Mouse (Mus musculus) olfactory bulb, adult 2 months (tissue): ENCODE data around the gene Slc1a4. TPM values are rescaled to one million over a fixed set of nuclear protein-coding genes. Genes with fewer than 3 reads are reported as not detected.

Experiments
- H3K27ac ChIP-seq: fragments of 200-500 bp; 2 replicates; pipeline ENCODE4 v1.5.1; 2012; ENCODE audit warnings: low read depth, low read length; ENCODE audit not compliant: insufficient read depth
- H3K4me1 ChIP-seq: fragments of 200-500 bp; 2 replicates; pipeline ENCODE4 v1.6.1; 2012; ENCODE audit warnings: low read length; ENCODE audit not compliant: control insufficient read depth, insufficient read depth
- H3K4me3 ChIP-seq: fragments of 200-500 bp; 2 replicates; pipeline ENCODE4 v1.5.1; 2012; ENCODE audit warnings: mild to moderate bottlenecking, low read depth, low read length, moderate library complexity; ENCODE audit not compliant: insufficient read depth
- CTCF ChIP-seq: fragments of 200-500 bp; IDR thresholded peaks from 2 replicates; pipeline ENCODE4 v1.5.1; 2012; ENCODE audit warnings: low read depth, mild to moderate bottlenecking, low read length, moderate library complexity; ENCODE audit not compliant: insufficient read depth
- POLR2A ChIP-seq: fragments of 200-500 bp; IDR thresholded peaks from 2 replicates; pipeline ENCODE4 v1.6.1; 2012; ENCODE audit warnings: mild to moderate bottlenecking, low read depth, low read length, moderate library complexity; ENCODE audit not compliant: insufficient read depth
- WGBS: fragments of 180-500 bp; shearing (Covaris S2); methylation state at CpG from one replicate; pipeline ENCODE4 v1.1.7; 2018; 5-methylcytosine and 5-hydroxymethylcytosine counted together
- polyA plus RNA-seq: library from polyadenylated mRNA; stranded (reverse); fragments of >200 nt; gene quantifications from 2 replicates; pipeline ENCODE4 v1.2.4, GENCODE M21; 2012; ENCODE audit warnings: low replicate concordance; ENCODE audit not compliant: missing spikeins, insufficient read depth, insufficient read length

Gene Slc1a4
- polyA plus RNA-seq, 1 experiment: not detected

DNA sequence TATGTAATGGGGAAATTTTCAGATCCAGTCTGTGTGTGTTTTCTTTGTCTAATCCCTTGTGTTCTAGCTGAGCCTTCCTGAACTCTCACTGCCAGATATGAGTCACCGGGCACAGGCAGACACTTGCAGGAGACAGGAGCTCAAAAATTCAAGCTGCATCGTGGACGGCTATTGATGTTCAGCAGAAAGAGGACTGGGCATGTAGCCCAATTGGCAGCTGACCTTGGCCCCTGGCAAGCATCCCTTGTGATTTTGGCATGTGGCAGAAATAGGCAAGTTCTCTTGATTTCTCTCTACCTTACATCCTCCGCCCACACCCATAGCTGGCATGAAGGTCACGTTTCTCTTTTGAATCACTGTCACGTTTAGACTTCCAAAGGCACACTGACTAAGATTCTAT is 15.0 kb upstream of the Slc1a4 start:
- TF ChIP-seq CTCF (no peak), POLR2A (no peak)
- no peak overlapping the region for H3K27ac ChIP-seq
- H3K4me3 ChIP-seq: no peak overlapping the region
- 34% methylated on average over 6 of the region's 6 CpGs for WGBS
- peaks cover 2% of the 10 kb centered on the region; the same call in 1 of the 2 replicates for H3K4me1 ChIP-seq

DNA sequence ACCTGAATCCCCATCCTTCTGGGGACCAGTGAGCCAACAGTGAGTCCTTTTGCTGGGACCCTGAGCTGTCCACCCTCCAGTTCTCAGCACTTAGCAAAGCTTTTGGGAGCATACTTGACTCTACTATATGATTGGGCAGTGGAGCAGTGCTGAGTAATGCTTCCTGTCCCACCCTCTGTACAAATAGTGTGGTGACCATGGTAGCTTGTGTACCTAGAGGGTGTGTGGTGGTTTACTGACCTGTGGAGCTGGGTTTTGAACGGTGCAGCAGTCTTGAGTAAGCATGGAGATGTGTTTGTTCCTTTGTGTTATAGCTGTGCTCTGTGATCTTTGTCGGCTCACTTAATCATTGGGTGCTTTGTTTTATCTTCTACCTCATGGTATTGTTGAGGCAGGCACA is 13.9 kb upstream of the Slc1a4 start:
- TF ChIP-seq POLR2A (no peak), CTCF (no peak)
- H3K27ac ChIP-seq: no peak overlapping the region
- 81% methylated on average over 2 of the region's 2 CpGs for WGBS
- peaks cover 2% of the 10 kb centered on the region; the same call in 1 of the 2 replicates for H3K4me1 ChIP-seq
- no peak overlapping the region for H3K4me3 ChIP-seq

DNA sequence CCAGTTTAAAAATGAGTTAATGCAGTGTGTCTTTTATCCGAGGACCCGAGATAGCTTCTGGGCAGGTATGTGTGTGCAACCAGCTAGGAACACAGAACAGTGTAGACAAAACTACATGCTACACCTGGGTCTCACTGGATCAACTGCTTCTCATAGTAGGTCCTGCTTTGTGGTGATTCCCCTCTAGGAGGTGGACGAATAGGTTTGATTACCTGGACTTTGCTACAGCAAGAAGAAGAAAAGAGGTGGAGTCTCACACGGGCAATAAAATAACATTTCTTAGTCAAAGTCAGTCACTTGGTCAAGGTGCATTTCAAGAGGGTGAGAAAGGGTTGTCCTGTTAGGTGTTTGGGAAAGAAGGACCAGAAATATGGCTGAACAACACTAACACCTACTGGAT is 11.4 kb upstream of the Slc1a4 start:
- no peak overlapping the region for H3K27ac ChIP-seq
- TF ChIP-seq POLR2A (no peak), CTCF (no peak)
- H3K4me3 ChIP-seq: no peak overlapping the region
- WGBS: 95% methylated on average over 4 of the region's 4 CpGs
- H3K4me1 ChIP-seq: peaks cover 2% of the 10 kb centered on the region; the same call in 1 of the 2 replicates

DNA sequence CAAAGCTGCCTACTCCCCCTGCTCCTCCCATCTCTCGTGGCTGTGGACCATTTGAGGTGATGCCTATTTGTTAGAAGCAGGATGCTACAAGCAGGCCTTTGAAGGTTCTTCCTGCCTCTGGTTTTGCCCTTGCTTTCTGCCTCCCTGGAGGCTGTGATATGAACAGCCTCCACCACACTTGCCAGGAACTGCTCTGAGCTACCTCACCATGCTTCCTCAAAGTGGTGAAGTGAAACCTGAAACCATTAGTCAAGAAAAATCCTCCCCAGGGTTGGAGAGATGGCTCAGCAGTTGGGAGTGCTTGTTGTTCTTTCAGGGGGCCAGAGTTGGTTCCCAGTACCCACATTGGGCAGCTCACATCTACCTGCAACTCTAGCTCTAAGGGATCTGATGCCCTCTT is 9.1 kb upstream of the Slc1a4 start:
- Histone ChIP-seq H3K27ac (no peak overlapping the region), H3K4me1 (no peaks in the 10 kb centered on the region), H3K4me3 (no peak overlapping the region)
- WGBS: 92% methylated on average over 1 of the region's 1 CpGs
- TF ChIP-seq POLR2A: no peak

DNA sequence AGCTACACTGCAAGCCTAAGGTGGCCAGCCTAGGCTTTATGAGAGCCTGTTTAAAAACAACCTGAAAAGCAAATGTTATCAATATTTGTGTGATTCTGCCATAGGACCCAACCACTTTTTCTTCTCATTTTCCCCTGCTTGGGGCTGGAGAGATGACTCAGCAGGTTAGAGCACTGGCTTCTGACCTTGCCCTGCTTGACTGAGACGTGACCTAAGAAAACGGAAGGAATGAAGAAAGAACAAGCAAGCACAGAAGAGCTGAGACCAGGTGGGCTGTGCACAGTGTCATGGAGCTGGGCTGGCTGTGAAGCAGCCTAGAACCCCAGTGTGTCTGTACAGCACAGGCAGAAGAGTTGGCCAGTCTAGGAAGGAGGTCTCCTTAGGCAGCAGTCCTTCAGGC is 6.2 kb upstream of the Slc1a4 start:
- WGBS: 85% methylated on average over 2 of the region's 2 CpGs
- Histone ChIP-seq H3K27ac (no peak overlapping the region), H3K4me1 (no peaks in the 10 kb centered on the region), H3K4me3 (no peak overlapping the region)
- TF ChIP-seq CTCF (no peak), POLR2A (no peak)

GRCm38 (mm10) chr11:20334301-20334700 is 1.8 kb upstream of the Slc1a4 start:
- 58% methylated on average over 1 of the region's 1 CpGs for WGBS
- Histone ChIP-seq H3K4me1 (peaks cover 7% of the 10 kb centered on the region; the same call in 1 of the 2 replicates), H3K4me3 (no peak overlapping the region), H3K27ac (no peak overlapping the region)
- TF ChIP-seq CTCF (no peak), POLR2A (no peak)

DNA sequence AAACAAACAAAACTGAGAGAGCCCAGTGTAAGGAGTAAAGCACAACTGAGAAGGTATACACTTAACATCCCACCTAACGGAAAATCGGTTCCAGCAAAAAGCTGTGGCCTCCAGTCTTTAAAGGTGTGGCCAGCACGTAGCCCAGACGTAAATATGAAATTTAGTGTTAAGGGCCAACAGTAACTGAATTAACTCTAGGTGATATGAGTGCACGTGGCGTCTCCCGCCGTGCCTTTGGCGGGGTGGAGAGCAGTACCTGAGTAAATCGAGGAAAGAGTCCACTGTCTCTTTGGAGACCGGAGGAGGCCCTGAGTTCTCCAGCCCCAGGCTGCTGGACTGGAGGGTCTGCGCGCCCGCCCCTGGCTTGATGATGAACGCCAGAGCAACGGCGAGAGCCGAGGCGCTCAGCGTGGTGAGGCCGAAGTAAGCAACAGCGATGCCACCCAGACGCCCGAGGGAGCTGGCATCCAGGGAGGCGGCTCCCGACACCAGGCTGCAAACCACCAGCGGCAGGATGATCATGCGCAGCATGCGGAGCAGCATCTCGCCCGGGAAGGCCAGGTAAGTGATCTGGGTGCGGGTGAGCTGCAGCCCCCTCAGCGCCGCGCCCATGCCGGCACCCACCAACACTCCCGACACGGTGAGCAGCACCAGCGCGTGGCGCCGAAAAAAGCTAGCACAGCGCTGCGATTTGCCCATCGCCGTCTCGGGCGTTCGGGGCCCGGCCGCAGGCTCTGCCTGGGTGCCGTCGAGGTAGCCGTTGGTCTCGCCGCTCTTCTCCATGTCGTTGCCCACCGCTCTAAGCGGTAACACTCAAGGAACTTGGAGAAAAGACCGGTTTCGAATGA is 599 bp downstream of the Slc1a4 start:
- H3K27ac ChIP-seq: peak overlapping the region; percentile 8; the same call in 1 of the 2 replicates
- TF ChIP-seq CTCF (no peak), POLR2A (no peak)
- H3K4me1 ChIP-seq: peaks cover 7% of the 10 kb centered on the region; the same call in 1 of the 2 replicates
- peak overlapping the region; percentile 66 for H3K4me3 ChIP-seq
- 3% methylated on average over 61 of the region's 61 CpGs for WGBS

DNA sequence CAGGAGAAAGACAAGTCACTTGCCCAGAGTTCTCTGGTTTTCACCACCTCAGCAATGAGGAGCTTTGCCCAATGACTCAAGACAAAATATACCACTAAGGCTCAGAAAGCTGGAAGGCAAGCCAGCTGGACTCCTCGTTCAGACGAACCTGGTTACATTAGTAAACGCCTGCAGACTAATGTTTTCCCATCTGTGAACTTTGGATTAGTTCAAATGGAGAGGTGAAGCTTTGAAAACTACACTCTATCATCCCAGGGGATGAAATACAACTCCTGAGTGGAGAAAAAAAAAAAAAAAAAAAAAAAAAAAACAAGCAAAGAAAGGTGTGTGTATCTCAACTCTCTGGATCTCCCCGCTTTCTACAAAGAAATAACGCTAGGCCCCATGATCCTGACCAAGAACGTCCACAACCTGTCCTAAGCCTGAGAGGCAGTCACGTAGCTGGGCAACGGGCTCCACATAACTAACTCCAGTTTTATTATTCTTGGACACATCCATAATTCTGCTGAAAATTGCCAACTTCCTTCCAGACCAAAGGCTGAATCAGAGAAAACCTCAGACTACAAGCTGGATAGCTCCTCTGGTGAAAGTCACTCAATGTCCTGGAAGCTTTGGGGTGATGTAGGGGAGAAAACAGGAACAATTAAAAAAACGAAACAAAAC is 1.4 kb downstream of the Slc1a4 start:
- H3K4me1 ChIP-seq: peaks cover 7% of the 10 kb centered on the region; the same call in 1 of the 2 replicates
- WGBS: 54% methylated on average over 9 of the region's 9 CpGs
- no peak overlapping the region for H3K27ac ChIP-seq
- H3K4me3 ChIP-seq: no peak overlapping the region
- TF ChIP-seq POLR2A: no peak
- TF ChIP-seq CTCF: no peak

GRCm38 (mm10) chr11:20329711-20330110 is 2.8 kb downstream of the Slc1a4 start:
- Histone ChIP-seq H3K4me3 (no peak overlapping the region), H3K4me1 (peaks cover 7% of the 10 kb centered on the region; the same call in 1 of the 2 replicates), H3K27ac (no peak overlapping the region)
- 93% methylated on average over 5 of the region's 5 CpGs for WGBS
- TF ChIP-seq CTCF (no peak), POLR2A (no peak)
